In the genomic region with DNA sequence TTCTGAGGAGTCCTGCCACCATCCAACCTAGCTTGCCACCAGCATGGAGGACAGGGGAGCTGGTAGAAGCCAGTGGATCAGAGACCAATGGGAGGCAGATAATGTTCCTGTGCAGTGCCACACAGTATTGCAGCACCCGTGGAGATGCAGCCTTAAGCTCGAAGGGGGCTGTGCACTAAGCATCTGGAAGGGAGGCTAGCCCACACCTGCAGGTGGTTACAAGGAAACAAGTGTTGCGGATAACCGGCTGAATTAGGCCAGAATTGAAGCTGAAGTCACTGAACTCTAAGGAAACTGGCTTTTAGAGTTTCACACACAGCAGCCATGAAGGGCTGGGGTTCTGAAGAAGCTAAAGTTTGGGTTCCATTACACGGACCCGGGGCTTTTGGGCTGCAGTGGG, we compare ENCODE assay signal across 8 mouse cellular contexts. TPM values are rescaled to one million over a fixed set of nuclear protein-coding genes. Genes with fewer than 3 reads are reported as not detected.
DNase-seq lines count a peak whose midpoint lies in the region; ATAC-seq and TF ChIP-seq lines count a peak whose summit lies in the region.

No protein-coding gene starts in this region.

- TF ChIP-seq CTCF in midbrain, postnatal 0 days (IDR thresholded peaks at IDR 0.05) = no peak

- H3K9ac ChIP-seq in midbrain, postnatal 0 days (replicated peaks; ENCODE audit: low read length, poor library complexity, severe bottlenecking) = no peak overlapping the region
- H3K9ac ChIP-seq in embryonic facial prominence, embryonic 14.5 days (ENCODE audit: low read depth, low read length) = peak overlapping the region; percentile 63

- ATAC-seq in midbrain, postnatal 0 days (ENCODE audit: low FRiP score) = no peak
- ATAC-seq in embryonic facial prominence, embryonic 14.5 days (ENCODE audit: low read depth) = no peak

- H3K4me1 ChIP-seq in heart, embryonic 10.5 days = peaks cover 17% of the 10 kb centered on the region
- peaks cover 32% of the 10 kb centered on the region for H3K4me1 ChIP-seq in midbrain, embryonic 10.5 days
- no peaks in the 10 kb centered on the region; the same call in 1 of the 2 replicates for H3K4me1 ChIP-seq in midbrain, postnatal 0 days (ENCODE audit: insufficient read depth, low read length)
- peaks cover 8% of the 10 kb centered on the region for H3K4me1 ChIP-seq in embryonic facial prominence, embryonic 14.5 days (ENCODE audit: control insufficient read depth, insufficient read depth, low read length)

- H3K9me3 ChIP-seq in heart, embryonic 10.5 days = no peaks in the 10 kb centered on the region
- no peaks in the 10 kb centered on the region for H3K9me3 ChIP-seq in midbrain, embryonic 10.5 days (replicated peaks)
- no peaks in the 10 kb centered on the region for H3K9me3 ChIP-seq in midbrain, postnatal 0 days (ENCODE audit: low read length)
- no peaks in the 10 kb centered on the region for H3K9me3 ChIP-seq in embryonic facial prominence, embryonic 14.5 days (ENCODE audit: control insufficient read depth, low read length)

- no peak for DNase-seq in heart, embryonic 10.5 days (ENCODE audit: low spot score)
- DNase-seq in heart, postnatal 10 days = no peak
- DNase-seq in midbrain, embryonic 10.5 days (ENCODE audit: low spot score) = no peak
- no peak for DNase-seq in midbrain, postnatal 0 days (ENCODE audit: low spot score)
- DNase-seq in embryonic facial prominence, embryonic 14.5 days (ENCODE audit: low spot score) = no peak
- DNase-seq in thymus, postnatal 0 days (ENCODE audit: low spot score) = peak; percentile 74
- DNase-seq in T-cell, adult 2 months (ENCODE audit: low spot score) = no peak
- DNase-seq in gastrocnemius, adult 18-20 months (ENCODE audit: low spot score) = no peak

- intact Hi-C loops in heart, postnatal 10 days (cut with DNase I) = no loop called here

- H3K4me2 ChIP-seq in midbrain, postnatal 0 days (ENCODE audit: low read depth, low read length, poor library complexity, severe bottlenecking) = no peak overlapping the region
- H3K4me2 ChIP-seq in embryonic facial prominence, embryonic 14.5 days (ENCODE audit: low read depth, low read length) = peak overlapping the region; percentile 58

- H3K36me3 ChIP-seq in heart, embryonic 10.5 days = no peaks in the 10 kb centered on the region
- H3K36me3 ChIP-seq in midbrain, embryonic 10.5 days = no peaks in the 10 kb centered on the region
- no peaks in the 10 kb centered on the region for H3K36me3 ChIP-seq in midbrain, postnatal 0 days (ENCODE audit: insufficient read depth, low read length)
- H3K36me3 ChIP-seq in embryonic facial prominence, embryonic 14.5 days (ENCODE audit: control insufficient read depth, insufficient read depth, low read length) = no peaks in the 10 kb centered on the region

- H3K4me3 ChIP-seq in heart, embryonic 10.5 days = 0 out of 2 replicates have a peak overlapping the region, but pooled peaks have one; percentile 54
- peak overlapping the region; percentile 58 for H3K4me3 ChIP-seq in midbrain, embryonic 10.5 days
- H3K4me3 ChIP-seq in midbrain, postnatal 0 days (ENCODE audit: low read depth, low read length) = no peak overlapping the region
- H3K4me3 ChIP-seq in embryonic facial prominence, embryonic 14.5 days (ENCODE audit: low read depth, low read length) = 0 out of 2 replicates have a peak overlapping the region, but pooled peaks have one; percentile 41

- WGBS in heart, embryonic 10.5 days = 59% methylated on average over 6 of the region's 6 CpGs
- WGBS in midbrain, embryonic 10.5 days = 39% methylated on average over 6 of the region's 6 CpGs
- 50% methylated on average over 6 of the region's 6 CpGs for WGBS in midbrain, postnatal 0 days
- WGBS in embryonic facial prominence, embryonic 14.5 days = 38% methylated on average over 6 of the region's 6 CpGs

- H3K27ac ChIP-seq in heart, embryonic 10.5 days = peak overlapping the region; percentile 75
- H3K27ac ChIP-seq in midbrain, embryonic 10.5 days (replicated peaks) = peak overlapping the region; percentile 92
- H3K27ac ChIP-seq in midbrain, postnatal 0 days (ENCODE audit: low read depth, low read length) = no peak overlapping the region
- H3K27ac ChIP-seq in embryonic facial prominence, embryonic 14.5 days (replicated peaks; ENCODE audit: low read depth, low read length) = peak overlapping the region; percentile 46

- H3K27me3 ChIP-seq in heart, embryonic 10.5 days (ENCODE audit: insufficient read depth, poor library complexity, severe bottlenecking) = peaks cover 14% of the 10 kb centered on the region
- no peaks in the 10 kb centered on the region for H3K27me3 ChIP-seq in midbrain, embryonic 10.5 days (ENCODE audit: low read depth, poor library complexity, severe bottlenecking)
- no peaks in the 10 kb centered on the region for H3K27me3 ChIP-seq in midbrain, postnatal 0 days (ENCODE audit: insufficient read depth, low read length)
- no peaks in the 10 kb centered on the region for H3K27me3 ChIP-seq in embryonic facial prominence, embryonic 14.5 days (replicated peaks; ENCODE audit: control insufficient read depth, insufficient read depth, low read length)

RNA-seq across cellular contexts. Expression of gene Hvcn1, which starts 2.3 kb away (rescaled TPM):
- polyA plus RNA-seq in heart, embryonic 10.5 days (2016; fragmentation: Nextera tagmentation; extraction: Ambion mirVana) = 2.7 and 6.7 TPM in 2 replicates
- total RNA-seq in heart, postnatal 10 days (2021) = 1 to 10 TPM; 2.2 to 2.3 TPM
- polyA plus RNA-seq in midbrain, embryonic 10.5 days (2016; fragmentation: Nextera tagmentation; extraction: Ambion mirVana) = 17.7 TPM in 2 replicates
- total RNA-seq in midbrain, postnatal 0 days (2014; rRNA removed) = 2.0 and 2.2 TPM in 2 replicates
- polyA plus RNA-seq in midbrain, postnatal 0 days (2015; fragmentation: Nextera tagmentation; extraction: Ambion mirVana) = 1.3 and 1.6 TPM in 2 replicates
- 7.9 and 12.3 TPM in 2 replicates for polyA plus RNA-seq in embryonic facial prominence, embryonic 14.5 days (2014; fragmentation: Nextera tagmentation; extraction: Ambion mirVana)
- 22.3 and 24.6 TPM in 2 replicates for polyA plus RNA-seq in thymus, postnatal 0 days (2015; fragmentation: Nextera tagmentation; extraction: Ambion mirVana)
- total RNA-seq in gastrocnemius, adult 18-20 months (2021) = 1 to 10 TPM in 1 of 2 experiments, under 1 TPM in 1; 0.80 to 1.2 TPM

RNA-seq across cellular contexts. Expression of gene Ppp1cc, which starts 50.8 kb away (rescaled TPM):
- 243 and 295 TPM in 2 replicates for polyA plus RNA-seq in heart, embryonic 10.5 days (2016; fragmentation: Nextera tagmentation; extraction: Ambion mirVana)
- 100 to 1,000 TPM; 171 to 173 TPM for total RNA-seq in heart, postnatal 10 days (2021)
- 320 and 339 TPM in 2 replicates for polyA plus RNA-seq in midbrain, embryonic 10.5 days (2016; fragmentation: Nextera tagmentation; extraction: Ambion mirVana)
- 206 and 221 TPM in 2 replicates for total RNA-seq in midbrain, postnatal 0 days (2014; rRNA removed)
- polyA plus RNA-seq in midbrain, postnatal 0 days (2015; fragmentation: Nextera tagmentation; extraction: Ambion mirVana) = 154 and 164 TPM in 2 replicates
- polyA plus RNA-seq in embryonic facial prominence, embryonic 14.5 days (2014; fragmentation: Nextera tagmentation; extraction: Ambion mirVana) = 222 and 231 TPM in 2 replicates
- 321 and 340 TPM in 2 replicates for polyA plus RNA-seq in thymus, postnatal 0 days (2015; fragmentation: Nextera tagmentation; extraction: Ambion mirVana)
- total RNA-seq in gastrocnemius, adult 18-20 months (2021) = 100 to 1,000 TPM; 125 to 143 TPM

RNA-seq across cellular contexts. Expression of gene Tctn1, which starts 55.4 kb away (rescaled TPM):
- polyA plus RNA-seq in heart, embryonic 10.5 days (2016; fragmentation: Nextera tagmentation; extraction: Ambion mirVana) = 2.4 and 3.1 TPM in 2 replicates
- 1 to 10 TPM; 5.4 to 5.5 TPM for total RNA-seq in heart, postnatal 10 days (2021)
- 5.9 and 6.4 TPM in 2 replicates for polyA plus RNA-seq in midbrain, embryonic 10.5 days (2016; fragmentation: Nextera tagmentation; extraction: Ambion mirVana)
- total RNA-seq in midbrain, postnatal 0 days (2014; rRNA removed) = 30.0 and 37.5 TPM in 2 replicates
- polyA plus RNA-seq in midbrain, postnatal 0 days (2015; fragmentation: Nextera tagmentation; extraction: Ambion mirVana) = 5.8 and 6.2 TPM in 2 replicates
- 5.1 and 7.3 TPM in 2 replicates for polyA plus RNA-seq in embryonic facial prominence, embryonic 14.5 days (2014; fragmentation: Nextera tagmentation; extraction: Ambion mirVana)
- 1.8 and 3.3 TPM in 2 replicates for polyA plus RNA-seq in thymus, postnatal 0 days (2015; fragmentation: Nextera tagmentation; extraction: Ambion mirVana)
- 1 to 10 TPM; 1.3 to 2.0 TPM for total RNA-seq in gastrocnemius, adult 18-20 months (2021)
